Mouse (Mus musculus) CD8-positive naive resting alpha-beta T cell, adult 57 days (primary cell): Measurements from ENCODE around the gene Tob1. TPM values are rescaled to one million over a fixed set of nuclear protein-coding genes. Genes with fewer than 3 reads are reported as not detected.

Experiments
- total RNA-seq: library from RNA; stranded (reverse); gene quantifications from one replicate; pipeline ENCODE4 v1.2.4, GENCODE M21; 2023

Tob1 gene
- 97.6 TPM for total RNA-seq

DNA sequence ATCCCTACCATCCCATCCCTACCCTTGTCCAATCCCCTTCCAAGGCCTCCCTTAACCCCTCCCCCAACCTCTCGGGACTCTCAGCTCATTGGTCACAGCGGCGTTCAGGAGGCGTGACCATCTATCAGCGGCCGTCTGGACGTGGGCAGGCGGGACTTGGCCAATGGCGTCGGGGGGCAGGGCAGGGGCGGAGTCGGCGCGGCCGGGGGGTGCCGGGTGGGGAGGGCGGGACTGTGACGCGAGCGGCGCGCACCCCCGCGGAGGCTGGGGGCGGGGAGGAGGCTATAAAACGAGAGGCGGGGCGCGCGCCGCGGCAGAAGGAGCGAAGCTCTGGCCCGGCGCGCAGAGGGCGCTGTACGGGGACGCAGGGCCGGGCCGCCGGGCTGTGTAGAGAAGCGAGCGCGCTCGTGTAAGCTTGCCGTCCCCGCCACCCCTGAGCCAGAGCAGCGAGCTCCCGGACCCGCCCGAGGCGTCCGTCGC lies at the start of gene Tob1:
TSS of gene Tob1 (plus strand) at position 331 of the 480 bp plus-strand sequence.

DNA sequence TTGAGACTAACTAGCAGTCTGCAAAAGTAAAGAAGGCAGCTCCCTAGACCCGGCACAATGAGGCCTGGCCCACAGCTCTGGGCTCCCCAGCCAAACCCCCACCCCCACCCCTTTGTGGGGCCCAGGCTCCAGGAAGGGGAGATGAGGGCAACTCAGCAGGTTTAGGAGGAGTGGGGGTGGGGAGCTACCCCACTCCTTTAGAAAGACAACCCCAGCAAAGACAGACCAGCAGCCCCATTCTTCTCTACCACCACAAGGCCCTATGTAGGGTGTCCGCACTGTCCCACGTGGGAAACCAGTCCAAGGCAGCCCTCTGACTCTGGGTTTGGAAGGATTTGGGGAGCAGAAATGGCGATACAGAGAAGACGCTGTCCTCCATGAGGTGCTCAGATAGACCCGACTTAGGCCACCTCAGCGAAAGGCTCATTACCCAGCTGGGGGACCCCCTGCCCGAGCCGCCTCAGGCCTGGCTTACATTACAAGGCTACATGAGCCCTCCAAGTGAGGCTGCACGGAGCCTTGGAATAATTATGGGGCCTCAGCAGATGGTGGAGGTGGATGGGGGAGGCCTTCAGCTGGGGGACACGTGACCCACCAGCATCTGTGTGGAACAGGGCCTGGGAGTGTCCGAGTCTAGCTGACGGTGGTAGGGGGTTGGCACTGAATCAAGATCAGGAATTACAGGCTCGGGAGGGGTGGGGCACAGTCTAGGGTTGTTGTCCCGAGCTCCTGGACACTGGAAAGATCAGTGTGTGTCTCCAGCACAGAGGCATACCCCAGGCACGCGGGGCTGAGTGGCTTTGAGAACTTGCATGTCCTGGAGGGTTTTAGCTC lies 34.9 kb downstream of the Tob1 start, which contains the start of gene Wfikkn2:
TSS of gene Wfikkn2 (minus strand) at position 51 of the 834 bp plus-strand sequence.

Other genes starting within 250 kb of the Tob1 start
- gene Gm20390, start 243.2 kb upstream of the Tob1 start, total RNA-seq, result 61.1 TPM
- 32.0 TPM for gene Nme1, start 242.9 kb upstream of the Tob1 start, total RNA-seq
- gene Spag9, start 215.4 kb upstream of the Tob1 start, total RNA-seq, result 68.6 TPM
- 1.1 TPM for gene Wfikkn2, start 34.6 kb downstream of the Tob1 start, total RNA-seq
- gene Gm21885, start 70.4 kb downstream of the Tob1 start, total RNA-seq, result not detected
- gene Luc7l3, start 110.5 kb downstream of the Tob1 start, total RNA-seq, result 108 TPM
- gene Ankrd40, start 116.5 kb downstream of the Tob1 start, total RNA-seq, result 49.0 TPM
- 4.5 TPM for gene Abcc3, start 181.5 kb downstream of the Tob1 start, total RNA-seq